Mouse (Mus musculus): ENCODE data around the gene Pdgfc. TPM values are rescaled to one million over a fixed set of nuclear protein-coding genes. Genes with fewer than 3 reads are reported as not detected.

Pdgfc gene
- 6.2 and 8.1 TPM in 2 replicates for polyA plus RNA-seq (2015; fragmentation: Nextera tagmentation; extraction: Ambion mirVana)

DNA sequence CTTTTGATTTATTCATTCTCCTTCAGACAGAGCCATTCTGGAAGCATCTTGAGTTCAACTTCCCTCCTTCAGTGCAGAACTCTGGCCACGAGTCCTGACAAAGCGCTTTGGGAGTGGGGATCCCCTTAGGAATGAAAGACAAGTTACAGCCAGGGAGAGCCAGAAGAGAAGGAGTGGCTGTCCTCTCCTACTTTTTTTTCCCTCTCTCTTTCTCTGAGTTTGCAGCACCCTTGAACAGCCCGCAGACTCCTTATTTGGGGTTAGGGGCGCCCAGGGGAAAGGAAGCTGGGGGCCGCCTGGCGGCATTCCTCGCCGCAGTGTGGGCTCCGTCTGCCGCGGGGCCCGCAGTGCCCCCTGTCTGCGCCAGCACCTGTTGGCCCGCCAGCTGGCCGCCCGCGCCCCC lies at the start of gene Pdgfc:
Pdgfc (plus strand) TSS at position 266 of the 403 bp plus-strand sequence.
- under 1% methylated on average over 15 of the region's 17 CpGs for WGBS
- Histone ChIP-seq H3K36me3 (ENCODE audit: control insufficient read depth, insufficient read depth) (no peaks in the 10 kb centered on the region), H3K27ac (ENCODE audit: low read length) (peak within 1 kb of the TSS; percentile 77), H3K9ac (replicated peaks; ENCODE audit: low read depth, low read length) (peak within 1 kb of the TSS; percentile 76), H3K4me3 (replicated peaks; ENCODE audit: low read length) (peak within 1 kb of the TSS; percentile 84), H3K4me2 (ENCODE audit: low read length) (peak within 1 kb of the TSS; percentile 81), H3K4me1 (replicated peaks; ENCODE audit: control insufficient read depth, insufficient read depth, low read length) (peaks cover 19% of the 10 kb centered on the region), H3K9me3 (ENCODE audit: control insufficient read depth, low read length) (no peaks in the 10 kb centered on the region), H3K27me3 (replicated peaks; ENCODE audit: control insufficient read depth, insufficient read depth, low read length) (no peaks in the 10 kb centered on the region)
- ATAC-seq, result no peak; the same call in 1 of the 2 replicates

DNA sequence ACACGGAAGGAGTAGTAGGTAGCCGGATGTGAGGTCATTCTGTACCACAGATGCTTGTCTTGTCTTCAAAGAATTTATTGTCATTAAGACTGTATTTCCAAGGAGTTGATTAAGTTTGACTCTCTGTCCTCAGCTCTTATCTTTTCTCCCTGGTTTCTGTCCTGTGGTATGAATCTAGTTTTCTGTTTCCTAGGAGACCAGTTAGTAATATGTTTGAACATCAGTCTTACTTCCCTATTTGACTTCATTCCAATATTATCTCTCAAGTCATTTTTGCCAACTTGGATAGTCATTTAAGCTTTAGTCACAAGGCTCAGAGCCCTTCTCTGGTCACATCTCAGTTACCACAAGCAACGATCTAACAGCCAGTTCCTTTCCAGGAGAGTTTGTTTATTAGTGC lies 27.0 kb upstream of the Pdgfc start:
- Histone ChIP-seq H3K4me2 (ENCODE audit: low read length) (no peak overlapping the region), H3K4me1 (replicated peaks; ENCODE audit: control insufficient read depth, insufficient read depth, low read length) (no peaks in the 10 kb centered on the region), H3K36me3 (ENCODE audit: control insufficient read depth, insufficient read depth) (no peaks in the 10 kb centered on the region), H3K27ac (ENCODE audit: low read length) (no peak overlapping the region), H3K4me3 (replicated peaks; ENCODE audit: low read length) (no peak overlapping the region), H3K9ac (replicated peaks; ENCODE audit: low read depth, low read length) (no peak overlapping the region), H3K27me3 (replicated peaks; ENCODE audit: control insufficient read depth, insufficient read depth, low read length) (no peaks in the 10 kb centered on the region), H3K9me3 (ENCODE audit: control insufficient read depth, low read length) (no peaks in the 10 kb centered on the region)
- no peak for ATAC-seq
- 90% methylated on average over 3 of the region's 3 CpGs for WGBS

DNA sequence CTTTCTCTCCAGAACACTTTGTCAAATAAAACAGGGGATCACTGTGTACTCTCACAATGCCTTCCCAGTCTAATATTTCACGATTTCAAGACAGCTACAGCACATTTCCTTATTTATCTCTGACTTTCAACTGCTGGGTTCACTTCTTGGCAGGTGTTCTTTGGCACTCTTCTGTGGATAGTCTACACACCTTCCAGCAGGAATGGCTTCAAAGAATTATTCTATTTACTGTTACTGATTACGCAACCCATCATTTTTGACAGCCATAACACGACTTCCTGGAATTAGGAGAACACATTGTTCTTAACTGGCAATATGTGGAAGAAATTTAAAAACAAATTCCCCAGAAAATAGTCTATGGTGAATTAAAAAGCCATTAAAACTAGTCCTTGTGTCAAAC lies 26.3 kb upstream of the Pdgfc start:
- H3K4me1 ChIP-seq (replicated peaks; ENCODE audit: control insufficient read depth, insufficient read depth, low read length), result no peaks in the 10 kb centered on the region
- H3K4me3 ChIP-seq (replicated peaks; ENCODE audit: low read length), result no peak overlapping the region
- no peaks in the 10 kb centered on the region for H3K27me3 ChIP-seq (replicated peaks; ENCODE audit: control insufficient read depth, insufficient read depth, low read length)
- no peak for ATAC-seq
- WGBS, result 77% methylated on average over 3 of the region's 3 CpGs
- H3K36me3 ChIP-seq (ENCODE audit: control insufficient read depth, insufficient read depth), result no peaks in the 10 kb centered on the region
- no peak overlapping the region for H3K4me2 ChIP-seq (ENCODE audit: low read length)
- H3K27ac ChIP-seq (ENCODE audit: low read length), result no peak overlapping the region
- H3K9me3 ChIP-seq (ENCODE audit: control insufficient read depth, low read length), result no peaks in the 10 kb centered on the region
- H3K9ac ChIP-seq (replicated peaks; ENCODE audit: low read depth, low read length), result no peak overlapping the region

DNA sequence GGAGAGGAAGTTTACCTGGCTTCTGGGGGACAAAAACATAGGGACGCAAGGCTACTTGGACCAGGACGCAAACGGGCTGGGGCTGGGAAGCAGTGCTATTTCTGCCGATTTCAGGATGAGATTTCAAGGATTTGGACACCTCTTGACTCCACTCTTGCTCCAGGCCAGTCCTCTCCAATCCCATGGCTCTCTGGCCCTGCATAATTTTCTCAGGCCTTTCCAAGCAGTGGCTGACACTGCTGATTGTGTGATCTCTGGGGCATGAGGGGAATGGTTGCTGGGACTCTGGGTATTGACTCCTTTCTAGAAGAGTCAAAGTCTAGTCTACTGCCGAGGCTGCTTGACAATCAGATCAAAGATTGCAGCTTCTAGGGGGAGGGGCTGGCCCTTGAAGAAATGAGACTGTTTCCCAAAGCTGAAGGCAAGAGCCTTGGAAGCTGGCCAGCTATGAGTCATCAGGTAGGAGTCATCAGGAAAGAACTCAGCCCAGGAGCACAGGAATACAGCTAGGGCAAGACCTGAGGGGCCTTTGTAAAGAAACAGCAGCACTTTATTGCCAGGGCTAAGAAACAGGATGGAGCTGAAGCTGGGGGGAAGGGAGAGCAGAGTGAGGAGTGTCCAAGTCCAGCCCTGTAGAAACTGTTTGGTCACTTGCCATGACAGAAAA lies 18.7 kb upstream of the Pdgfc start:
- 73% methylated on average over 5 of the region's 5 CpGs for WGBS
- Histone ChIP-seq H3K4me2 (ENCODE audit: low read length) (no peak overlapping the region), H3K27ac (ENCODE audit: low read length) (no peak overlapping the region), H3K9ac (replicated peaks; ENCODE audit: low read depth, low read length) (no peak overlapping the region), H3K36me3 (ENCODE audit: control insufficient read depth, insufficient read depth) (no peaks in the 10 kb centered on the region), H3K9me3 (ENCODE audit: control insufficient read depth, low read length) (no peaks in the 10 kb centered on the region), H3K4me3 (replicated peaks; ENCODE audit: low read length) (no peak overlapping the region), H3K4me1 (replicated peaks; ENCODE audit: control insufficient read depth, insufficient read depth, low read length) (no peaks in the 10 kb centered on the region), H3K27me3 (replicated peaks; ENCODE audit: control insufficient read depth, insufficient read depth, low read length) (no peaks in the 10 kb centered on the region)
- no peak for ATAC-seq

DNA sequence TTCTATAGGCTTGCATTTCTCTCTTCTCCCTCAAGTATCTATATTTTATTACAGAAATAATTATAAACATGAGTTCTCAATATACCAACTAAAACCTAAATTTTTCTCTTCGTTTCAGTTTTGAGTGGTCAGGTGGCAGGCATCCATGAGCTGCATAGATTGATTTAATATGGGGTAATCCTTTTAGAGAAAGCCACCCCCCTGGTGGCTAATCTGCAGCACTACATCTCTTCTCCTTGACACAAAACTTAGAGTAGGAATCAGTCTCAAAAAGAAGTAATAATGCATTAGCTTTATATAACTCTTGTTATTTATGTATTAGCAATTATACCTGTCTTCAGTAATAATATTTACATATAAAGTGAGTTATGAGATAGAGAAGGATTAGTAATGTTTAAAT lies 16.2 kb upstream of the Pdgfc start:
- H3K27ac ChIP-seq (ENCODE audit: low read length), result no peak overlapping the region
- no peak for ATAC-seq
- WGBS, result 57% methylated on average over 1 of the region's 1 CpGs
- no peaks in the 10 kb centered on the region for H3K9me3 ChIP-seq (ENCODE audit: control insufficient read depth, low read length)
- H3K4me2 ChIP-seq (ENCODE audit: low read length), result no peak overlapping the region
- no peaks in the 10 kb centered on the region for H3K36me3 ChIP-seq (ENCODE audit: control insufficient read depth, insufficient read depth)
- no peaks in the 10 kb centered on the region for H3K4me1 ChIP-seq (replicated peaks; ENCODE audit: control insufficient read depth, insufficient read depth, low read length)
- no peak overlapping the region for H3K9ac ChIP-seq (replicated peaks; ENCODE audit: low read depth, low read length)
- H3K4me3 ChIP-seq (replicated peaks; ENCODE audit: low read length), result no peak overlapping the region
- H3K27me3 ChIP-seq (replicated peaks; ENCODE audit: control insufficient read depth, insufficient read depth, low read length), result no peaks in the 10 kb centered on the region

DNA sequence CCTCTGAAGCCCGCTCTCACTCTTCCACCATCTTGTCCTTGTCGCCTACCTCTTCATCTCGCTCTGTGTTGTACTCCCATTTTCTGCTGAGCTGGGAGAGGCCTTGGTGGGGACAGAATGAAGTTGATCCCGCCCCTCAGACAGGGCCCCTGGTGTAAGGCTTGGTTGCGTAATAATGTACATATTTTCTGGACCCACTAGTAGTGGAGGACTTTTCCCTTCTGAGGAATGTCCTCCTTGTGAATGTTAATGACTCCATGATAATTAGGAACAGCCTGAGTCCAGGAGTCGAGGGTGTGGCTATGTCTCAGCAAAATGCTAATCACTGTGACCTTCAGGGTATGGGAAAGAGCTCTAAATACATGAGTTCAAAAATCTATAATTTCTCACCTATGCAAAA lies 14.4 kb upstream of the Pdgfc start:
- Histone ChIP-seq H3K36me3 (ENCODE audit: control insufficient read depth, insufficient read depth) (no peaks in the 10 kb centered on the region), H3K27me3 (replicated peaks; ENCODE audit: control insufficient read depth, insufficient read depth, low read length) (no peaks in the 10 kb centered on the region), H3K9ac (replicated peaks; ENCODE audit: low read depth, low read length) (no peak overlapping the region), H3K4me2 (ENCODE audit: low read length) (no peak overlapping the region), H3K27ac (ENCODE audit: low read length) (no peak overlapping the region), H3K4me3 (replicated peaks; ENCODE audit: low read length) (no peak overlapping the region), H3K9me3 (ENCODE audit: control insufficient read depth, low read length) (no peaks in the 10 kb centered on the region), H3K4me1 (replicated peaks; ENCODE audit: control insufficient read depth, insufficient read depth, low read length) (0 out of 2 replicates have a peak, but pooled peaks cover 4% of the 10 kb centered on the region)
- ATAC-seq, result no peak
- WGBS, result 79% methylated on average over 6 of the region's 6 CpGs

DNA sequence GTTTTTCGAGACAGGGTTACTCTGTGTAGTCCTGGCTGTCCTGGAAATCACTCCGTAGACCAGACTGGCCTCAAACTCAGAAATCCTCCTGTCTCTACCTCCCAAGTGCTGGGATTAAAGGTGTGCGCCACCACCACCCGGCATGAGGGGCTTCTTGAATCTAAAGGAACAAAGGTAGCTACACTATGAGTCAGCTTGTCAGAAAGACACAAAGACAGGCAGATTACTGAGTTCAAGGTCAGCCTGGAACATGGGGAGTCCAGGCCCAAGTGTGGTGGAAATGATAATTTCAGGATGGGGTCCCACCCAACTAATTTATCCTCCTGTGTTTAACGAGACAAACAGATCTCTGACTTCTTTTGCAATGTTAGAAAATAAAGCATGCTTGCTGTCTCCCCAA lies 13.9 kb upstream of the Pdgfc start:
- H3K36me3 ChIP-seq (ENCODE audit: control insufficient read depth, insufficient read depth), result no peaks in the 10 kb centered on the region
- H3K27ac ChIP-seq (ENCODE audit: low read length), result no peak overlapping the region
- ATAC-seq, result no peak
- WGBS, result 82% methylated on average over 5 of the region's 5 CpGs
- no peaks in the 10 kb centered on the region for H3K27me3 ChIP-seq (replicated peaks; ENCODE audit: control insufficient read depth, insufficient read depth, low read length)
- H3K9me3 ChIP-seq (ENCODE audit: control insufficient read depth, low read length), result no peaks in the 10 kb centered on the region
- H3K4me3 ChIP-seq (replicated peaks; ENCODE audit: low read length), result no peak overlapping the region
- H3K4me2 ChIP-seq (ENCODE audit: low read length), result no peak overlapping the region
- H3K4me1 ChIP-seq (replicated peaks; ENCODE audit: control insufficient read depth, insufficient read depth, low read length), result 0 out of 2 replicates have a peak, but pooled peaks cover 4% of the 10 kb centered on the region
- no peak overlapping the region for H3K9ac ChIP-seq (replicated peaks; ENCODE audit: low read depth, low read length)

DNA sequence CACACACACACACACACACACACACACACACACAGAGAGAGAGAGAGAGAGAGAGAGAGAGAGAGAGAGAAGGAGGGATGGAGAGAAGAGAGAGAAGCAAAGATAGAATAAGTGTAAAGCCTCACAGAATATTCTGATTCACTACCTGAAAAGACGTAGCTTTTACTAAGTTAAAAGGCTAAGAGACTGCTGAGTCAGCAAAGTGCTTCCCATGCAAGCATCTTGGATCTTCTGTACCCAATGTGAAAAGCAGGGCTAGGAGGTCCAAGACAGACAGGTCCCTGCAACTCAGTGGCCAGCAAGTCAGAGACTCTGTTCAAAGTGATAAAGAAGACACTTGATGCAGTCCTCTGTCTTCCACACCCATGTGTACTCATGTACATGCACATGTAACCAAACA lies 13.4 kb upstream of the Pdgfc start:
- Histone ChIP-seq H3K36me3 (ENCODE audit: control insufficient read depth, insufficient read depth) (no peaks in the 10 kb centered on the region), H3K9ac (replicated peaks; ENCODE audit: low read depth, low read length) (no peak overlapping the region), H3K27me3 (replicated peaks; ENCODE audit: control insufficient read depth, insufficient read depth, low read length) (no peaks in the 10 kb centered on the region), H3K9me3 (ENCODE audit: control insufficient read depth, low read length) (no peaks in the 10 kb centered on the region), H3K27ac (ENCODE audit: low read length) (no peak overlapping the region), H3K4me2 (ENCODE audit: low read length) (no peak overlapping the region), H3K4me3 (replicated peaks; ENCODE audit: low read length) (no peak overlapping the region), H3K4me1 (replicated peaks; ENCODE audit: control insufficient read depth, insufficient read depth, low read length) (0 out of 2 replicates have a peak, but pooled peaks cover 4% of the 10 kb centered on the region)
- WGBS, result 74% methylated on average over 1 of the region's 1 CpGs
- no peak for ATAC-seq

DNA sequence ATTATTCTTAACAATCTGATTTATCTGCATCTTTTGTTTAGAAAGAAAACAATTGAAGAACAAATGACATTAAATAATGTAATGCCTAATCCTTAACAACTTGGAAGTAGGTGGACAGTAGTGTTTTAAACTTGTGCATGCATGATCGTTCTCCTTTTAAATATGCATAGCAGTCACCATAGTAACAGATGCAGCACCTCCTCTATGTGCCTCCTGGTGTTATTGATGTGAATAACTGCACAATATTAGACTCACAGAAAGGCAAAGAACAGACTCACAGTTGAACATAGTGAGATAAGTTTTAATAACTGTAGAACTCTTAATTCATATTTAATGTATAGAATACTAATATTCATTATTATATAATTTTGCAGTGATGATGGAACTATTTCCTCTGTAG lies 12.6 kb upstream of the Pdgfc start:
- H3K36me3 ChIP-seq (ENCODE audit: control insufficient read depth, insufficient read depth), result no peaks in the 10 kb centered on the region
- H3K4me1 ChIP-seq (replicated peaks; ENCODE audit: control insufficient read depth, insufficient read depth, low read length), result 0 out of 2 replicates have a peak, but pooled peaks cover 4% of the 10 kb centered on the region
- 9% methylated on average over 1 of the region's 1 CpGs for WGBS
- no peak overlapping the region for H3K27ac ChIP-seq (ENCODE audit: low read length)
- H3K4me3 ChIP-seq (replicated peaks; ENCODE audit: low read length), result no peak overlapping the region
- no peak overlapping the region for H3K9ac ChIP-seq (replicated peaks; ENCODE audit: low read depth, low read length)
- H3K9me3 ChIP-seq (ENCODE audit: control insufficient read depth, low read length), result no peaks in the 10 kb centered on the region
- no peak overlapping the region for H3K4me2 ChIP-seq (ENCODE audit: low read length)
- ATAC-seq, result peak; percentile 76
- no peaks in the 10 kb centered on the region for H3K27me3 ChIP-seq (replicated peaks; ENCODE audit: control insufficient read depth, insufficient read depth, low read length)
